Mouse (Mus musculus) E14TG2a.4 (cell line): ENCODE data around the gene Cfap70.

ENCODE experiments used
- H3K27me3 ChIP-seq: 2 replicates; pipeline ENCODE4 v1.6.1; 2014; ENCODE audit warnings: low read length, control low read depth; ENCODE audit not compliant: insufficient read depth
- H3K36me3 ChIP-seq: 2 replicates; pipeline ENCODE4 v1.6.1; 2014; ENCODE audit warnings: low read length, control low read depth; ENCODE audit not compliant: insufficient read depth
- H3K4me1 ChIP-seq: replicated peaks from 2 replicates; pipeline ENCODE4 v1.6.1; 2014; ENCODE audit warnings: low read depth, low read length, control low read depth
- H3K4me3 ChIP-seq: replicated peaks from 2 replicates; pipeline ENCODE4 v1.5.1; 2014; ENCODE audit warnings: mild to moderate bottlenecking, low read length
- H3K9me3 ChIP-seq: 2 replicates; pipeline ENCODE4 v1.6.1; 2014; ENCODE audit warnings: low read length, control low read depth
- CTCF ChIP-seq: conservative IDR thresholded peaks from 2 replicates; pipeline ENCODE4 v1.5.1; 2014; ENCODE audit warnings: low read length
- NANOG ChIP-seq: IDR thresholded peaks from 2 replicates; pipeline ENCODE4 v1.6.1; 2014; ENCODE audit warnings: borderline replicate concordance, low read length, mixed read lengths
- POU5F1 ChIP-seq: IDR thresholded peaks from 2 replicates; pipeline ENCODE4 v1.6.1; 2014; ENCODE audit warnings: low read length, borderline replicate concordance

The Cfap70 gene

GRCm38 (mm10) chr14:20378313-20379061 is 73.5 kb downstream of the Cfap70 start:
- H3K36me3 ChIP-seq, result peaks cover 56% of the 10 kb centered on the region
- H3K4me3 ChIP-seq, result no peak overlapping the region; the same call in 1 of the 2 replicates
- peak; percentile 56 for TF ChIP-seq CTCF
- TF ChIP-seq POU5F1, result no peak
- TF ChIP-seq NANOG, result no peak
- peaks cover 5% of the 10 kb centered on the region for H3K4me1 ChIP-seq
- H3K9me3 ChIP-seq, result peaks cover 17% of the 10 kb centered on the region
- H3K27me3 ChIP-seq, result no peaks in the 10 kb centered on the region

GRCm38 (mm10) chr14:20377112-20377521 is 74.9 kb downstream of the Cfap70 start:
- TF ChIP-seq CTCF, result no peak
- no peak for TF ChIP-seq POU5F1
- TF ChIP-seq NANOG, result no peak
- H3K27me3 ChIP-seq, result no peaks in the 10 kb centered on the region
- H3K9me3 ChIP-seq, result peaks cover 24% of the 10 kb centered on the region
- H3K4me3 ChIP-seq, result no peak overlapping the region
- peaks cover 48% of the 10 kb centered on the region for H3K36me3 ChIP-seq
- peaks cover 5% of the 10 kb centered on the region for H3K4me1 ChIP-seq

DNA sequence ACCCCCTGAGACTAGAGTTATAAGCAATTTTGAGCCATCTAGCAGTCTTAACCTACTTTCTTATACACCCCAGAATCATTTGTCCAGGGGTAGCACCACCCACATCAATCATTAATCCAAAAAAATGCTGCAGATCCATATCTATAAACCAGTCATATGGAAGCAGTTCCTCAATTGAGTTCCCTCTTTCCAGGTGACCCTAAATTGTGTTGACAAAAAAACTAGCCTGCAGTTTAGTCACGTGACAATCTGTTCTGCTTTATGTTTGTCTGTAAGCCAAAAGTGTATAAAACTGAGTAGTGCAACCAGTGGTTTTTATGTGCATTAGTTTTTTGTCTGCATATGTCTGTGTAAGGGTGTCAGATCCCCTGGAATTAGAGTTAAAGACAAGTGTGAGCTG is 80.2 kb downstream of the Cfap70 start:
- H3K27me3 ChIP-seq, result no peaks in the 10 kb centered on the region
- H3K9me3 ChIP-seq, result peaks cover 24% of the 10 kb centered on the region
- TF ChIP-seq POU5F1 (no peak), NANOG (no peak), CTCF (no peak)
- no peak overlapping the region for H3K4me3 ChIP-seq
- peaks cover 8% of the 10 kb centered on the region; the same call in 1 of the 2 replicates for H3K4me1 ChIP-seq
- peaks cover 40% of the 10 kb centered on the region for H3K36me3 ChIP-seq

GRCm38 (mm10) chr14:20370798-20371197 is 81.2 kb downstream of the Cfap70 start:
- H3K27me3 ChIP-seq, result no peaks in the 10 kb centered on the region
- H3K4me1 ChIP-seq, result peaks cover 8% of the 10 kb centered on the region; the same call in 1 of the 2 replicates
- no peak overlapping the region for H3K4me3 ChIP-seq
- H3K36me3 ChIP-seq, result peaks cover 35% of the 10 kb centered on the region
- TF ChIP-seq POU5F1 (no peak), CTCF (no peak)
- peaks cover 24% of the 10 kb centered on the region for H3K9me3 ChIP-seq

DNA sequence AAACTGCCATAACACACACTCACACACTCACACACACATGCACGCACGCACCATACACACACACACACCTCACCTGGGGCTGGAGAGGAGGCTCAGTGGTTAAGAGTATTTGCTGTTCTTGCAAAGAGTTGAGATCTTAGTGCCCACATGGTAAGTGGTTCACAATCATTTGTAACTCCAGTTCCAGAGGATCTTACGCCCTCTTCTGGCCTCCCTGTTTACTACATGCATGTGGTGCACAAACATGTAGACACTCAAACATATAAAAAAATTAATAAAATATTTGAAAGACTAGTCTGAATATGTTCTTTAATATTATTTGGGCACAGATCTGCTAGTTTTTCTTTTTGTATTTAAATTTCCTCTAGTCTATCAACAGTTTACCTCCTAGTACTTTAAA is 83.8 kb downstream of the Cfap70 start:
- no peak for TF ChIP-seq POU5F1
- peak; percentile 55 for TF ChIP-seq CTCF
- no peak for TF ChIP-seq NANOG
- Histone ChIP-seq H3K27me3 (no peaks in the 10 kb centered on the region), H3K4me1 (peaks cover 8% of the 10 kb centered on the region; the same call in 1 of the 2 replicates), H3K9me3 (peaks cover 5% of the 10 kb centered on the region; the same call in 1 of the 2 replicates), H3K36me3 (peaks cover 43% of the 10 kb centered on the region), H3K4me3 (no peak overlapping the region)

GRCm38 (mm10) chr14:20363230-20363629 is 88.8 kb downstream of the Cfap70 start:
- H3K4me1 ChIP-seq, result no peaks in the 10 kb centered on the region

GRCm38 (mm10) chr14:20347991-20348541 is 104.0 kb downstream of the Cfap70 start, which contains the start of the genes Ecd and Fam149b:
Ecd (minus strand) TSS chr14:20348121.
Fam149b (plus strand) TSS chr14:20348162.
- peaks cover 40% of the 10 kb centered on the region for H3K36me3 ChIP-seq
- TF ChIP-seq NANOG (no peak), CTCF (no peak), POU5F1 (no peak)
- peaks cover 24% of the 10 kb centered on the region for H3K4me1 ChIP-seq
- peak within 1 kb of the TSS; percentile 96 for H3K4me3 ChIP-seq
- H3K27me3 ChIP-seq, result no peaks in the 10 kb centered on the region
- peaks cover 15% of the 10 kb centered on the region for H3K9me3 ChIP-seq

More at GRCm38 (mm10) chr14:20363230-20363629, 88.8 kb downstream of the Cfap70 start:
- H3K4me3 ChIP-seq, result no peak overlapping the region
- H3K9me3 ChIP-seq, result no peaks in the 10 kb centered on the region
- H3K27me3 ChIP-seq, result no peaks in the 10 kb centered on the region
- H3K36me3 ChIP-seq, result peaks cover 81% of the 10 kb centered on the region
- no peak for TF ChIP-seq NANOG
- TF ChIP-seq CTCF, result no peak
- no peak for TF ChIP-seq POU5F1

- TF ChIP-seq POU5F1 (no peak), NANOG (no peak), CTCF (no peak)
Observed at GRCm38 (mm10) chr14:20347441-20347990, 104.5 kb downstream of the Cfap70 start.

More at GRCm38 (mm10) chr14:20347441-20347990, 104.5 kb downstream of the Cfap70 start:
- Histone ChIP-seq H3K4me3 (peak overlapping the region; percentile 96), H3K4me1 (peaks cover 22% of the 10 kb centered on the region), H3K36me3 (peaks cover 46% of the 10 kb centered on the region), H3K9me3 (peaks cover 15% of the 10 kb centered on the region), H3K27me3 (no peaks in the 10 kb centered on the region)
